Mouse (Mus musculus) liver, embryonic 14.5 days (tissue): ENCODE measurements at regions not wholly inside any gene's neighbourhood (a gene's known extent, or its start where the extent isn't known, plus 50 kb on each side); places are given as distances from the start of the nearest gene placed in this dataset.

Experiments
- ATAC-seq: fragments of 200-750 bp; cut with Nextera tagmentation; 2 replicates; pipeline ENCODE4 v1.8.0; 2017; ENCODE audit warnings: moderate number of reproducible peaks, mild to moderate bottlenecking, moderate library complexity; ENCODE audit not compliant: insufficient read depth
- DNase-seq, 3 experiments: peaks; one replicate each; pipeline ENCODE4 v3.0.0-alpha.2; 2012 to 2013; ENCODE audit warnings: low read depth in 3 of 3, low spot score in 3 of 3
- H3K27ac ChIP-seq: fragments of 300-500 bp; sonication (generic); 2 replicates; pipeline ENCODE4 v1.5.1; 2014; ENCODE audit warnings: moderate library complexity, mild to moderate bottlenecking, control low read depth, inconsistent platforms
- H3K27me3 ChIP-seq: fragments of 300-500 bp; sonication (generic); 2 replicates; pipeline ENCODE4 v1.6.1; 2014; ENCODE audit warnings: mild to moderate bottlenecking, low read length, moderate library complexity; ENCODE audit not compliant: control insufficient read depth, insufficient read depth
- H3K36me3 ChIP-seq: fragments of 300-500 bp; sonication (generic); replicated peaks from 2 replicates; pipeline ENCODE4 v1.6.1; 2014; ENCODE audit warnings: low read depth; ENCODE audit not compliant: control insufficient read depth, insufficient read depth
- H3K4me1 ChIP-seq, 2 experiments: fragments of 200-500 bp in 1 of 2; fragments of 300-500 bp in 1 of 2; sonication (generic) in 1 of 2; replicated peaks; 2 replicates each; pipeline ENCODE4 v1.6.1; 2012 to 2014; ENCODE audit warnings: antibody characterized with exemption in 1 of 2, inconsistent platforms in 1 of 2, low read length in 1 of 2; ENCODE audit not compliant: control insufficient read depth in 2 of 2, insufficient read depth in 2 of 2
- H3K4me2 ChIP-seq: fragments of 300-500 bp; sonication (generic); 2 replicates; pipeline ENCODE4 v1.6.1; 2014; ENCODE audit warnings: low read depth, mild to moderate bottlenecking, control low read depth, moderate library complexity
- H3K4me3 ChIP-seq, 2 experiments: fragments of 200-500 bp in 1 of 2; fragments of 300-500 bp in 1 of 2; sonication (generic) in 1 of 2; 2 replicates each; pipeline ENCODE4 v1.5.1; 2012 to 2014; ENCODE audit warnings: low read depth in 2 of 2, low read length in 2 of 2, mild to moderate bottlenecking in 2 of 2, control low read depth in 1 of 2, inconsistent platforms in 1 of 2, moderate library complexity in 1 of 2; ENCODE audit not compliant: insufficient read depth in 1 of 2
- H3K9ac ChIP-seq: fragments of 300-500 bp; sonication (generic); replicated peaks from 2 replicates; pipeline ENCODE4 v1.6.1; 2014; ENCODE audit warnings: mild to moderate bottlenecking, control low read depth, moderate library complexity
- H3K9me3 ChIP-seq: fragments of 300-500 bp; sonication (generic); 2 replicates; pipeline ENCODE4 v1.6.1; 2016; ENCODE audit warnings: low read length, mixed read lengths; ENCODE audit not compliant: control insufficient read depth
- CTCF ChIP-seq: IDR thresholded peaks from 2 replicates; pipeline ENCODE4 v1.5.1; 2016; ENCODE audit warnings: antibody characterized with exemption, low read depth, control low read depth
- EP300 ChIP-seq: IDR thresholded peaks from 2 replicates; pipeline ENCODE4 v1.6.1; 2016; ENCODE audit warnings: antibody characterized with exemption, low read depth
- WGBS: fragments of 180-500 bp; shearing (Covaris S2); extraction: QIAGEN DNeasy Blood & Tissue Kit; methylation state at CpG from one replicate; pipeline ENCODE4 v1.1.7; 2014; ENCODE audit not compliant: insufficient replicate concordance; 5-methylcytosine and 5-hydroxymethylcytosine counted together

DNA sequence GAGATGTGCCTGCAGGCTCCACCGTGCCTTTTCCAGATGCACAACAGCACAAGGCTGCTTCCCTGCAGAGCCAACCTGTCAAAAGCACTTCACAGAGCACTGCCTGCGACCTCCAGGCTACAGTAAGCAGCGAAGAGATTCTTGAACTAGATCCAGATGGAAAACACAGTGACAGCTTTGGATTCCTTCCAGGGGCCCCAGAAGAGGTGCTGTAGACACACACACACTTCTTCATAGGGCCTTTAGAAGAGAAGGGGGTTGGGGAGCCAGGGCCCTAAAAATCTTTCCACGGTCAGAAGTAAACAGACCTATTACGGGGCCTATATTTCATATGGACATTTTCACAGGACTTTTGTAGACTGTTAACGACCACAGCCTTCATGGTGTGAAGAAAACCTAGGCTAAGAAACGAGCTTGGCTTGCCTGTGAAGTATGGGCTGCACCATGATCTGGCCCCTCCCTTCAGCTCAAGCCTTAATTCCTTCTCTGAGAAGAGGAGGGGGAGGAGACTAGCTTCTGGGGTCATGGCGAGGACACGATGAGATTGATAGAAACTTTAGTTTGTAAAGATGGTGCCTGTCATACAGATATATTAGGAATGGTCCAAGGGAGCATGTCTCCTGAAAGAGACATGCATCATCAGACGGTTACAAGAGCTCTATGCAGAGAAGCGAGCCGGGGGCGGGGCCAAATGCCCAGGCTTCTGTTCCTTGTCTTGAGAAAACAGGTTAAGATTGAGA lies 131.1 kb upstream of the Gas1 start:
- Histone ChIP-seq H3K4me1 (no peaks in the 10 kb centered on the region), H3K9me3 (no peaks in the 10 kb centered on the region), H3K36me3 (no peaks in the 10 kb centered on the region), H3K27ac (no peak overlapping the region), H3K4me2 (no peak overlapping the region), H3K4me3 (no peak overlapping the region), H3K9ac (no peak overlapping the region), H3K27me3 (no peaks in the 10 kb centered on the region)
- no peak for DNase-seq
- WGBS = 61% methylated on average over 13 of the region's 13 CpGs
- TF ChIP-seq EP300 (no peak), CTCF (no peak)
- ATAC-seq = no peak

DNA sequence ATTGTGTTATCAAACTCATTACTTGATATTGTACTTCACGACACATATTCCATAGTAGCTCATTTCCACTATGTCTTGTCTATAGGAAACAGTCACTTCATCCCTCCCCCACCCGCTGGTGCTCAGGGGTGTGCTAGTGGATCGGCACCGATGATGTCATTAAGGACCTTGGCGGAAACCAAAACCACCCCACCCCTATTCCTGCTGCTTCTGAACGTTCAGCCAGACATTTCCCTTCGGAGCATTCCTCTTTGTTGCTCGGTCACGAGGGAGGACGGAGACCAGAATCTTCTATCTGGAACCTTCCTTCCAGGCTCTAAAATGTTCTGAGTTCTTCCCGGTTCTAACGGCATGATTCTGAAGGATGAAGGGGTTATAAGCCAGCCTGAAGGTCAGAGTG lies 132.3 kb upstream of the Gas1 start:
- 66% methylated on average over 12 of the region's 12 CpGs for WGBS
- no peak overlapping the region for H3K4me2 ChIP-seq
- no peak for TF ChIP-seq EP300
- TF ChIP-seq CTCF = no peak
- H3K27me3 ChIP-seq = no peaks in the 10 kb centered on the region
- no peak for DNase-seq
- H3K27ac ChIP-seq = no peak overlapping the region
- H3K4me3 ChIP-seq = no peak overlapping the region
- H3K9me3 ChIP-seq = no peaks in the 10 kb centered on the region
- no peak overlapping the region for H3K9ac ChIP-seq
- no peaks in the 10 kb centered on the region for H3K36me3 ChIP-seq
- ATAC-seq = no peak
- H3K4me1 ChIP-seq = no peaks in the 10 kb centered on the region

DNA sequence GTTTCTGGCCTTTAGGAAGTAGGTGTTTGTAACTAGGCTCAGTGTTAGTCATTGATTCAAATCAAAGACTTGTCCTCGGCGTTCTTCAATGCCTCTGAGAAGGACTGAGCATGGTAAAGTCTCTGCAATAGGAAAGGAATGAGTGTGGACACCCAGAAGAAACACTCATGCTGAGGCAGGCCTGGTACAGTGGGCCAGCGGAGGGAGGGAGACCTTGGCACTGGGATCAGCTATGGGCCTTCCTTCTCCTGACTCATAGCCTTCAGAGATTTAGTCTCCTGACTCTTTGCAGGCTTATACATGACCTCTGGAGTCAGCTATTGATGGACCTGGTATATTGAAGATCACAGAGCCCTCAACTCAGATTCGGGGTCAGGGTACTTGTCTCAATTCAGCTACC lies 132.8 kb upstream of the Gas1 start:
- TF ChIP-seq EP300 (no peak), CTCF (no peak)
- H3K27ac ChIP-seq = no peak overlapping the region
- ATAC-seq = no peak
- no peaks in the 10 kb centered on the region for H3K9me3 ChIP-seq
- no peaks in the 10 kb centered on the region for H3K36me3 ChIP-seq
- H3K27me3 ChIP-seq = no peaks in the 10 kb centered on the region
- no peak overlapping the region for H3K4me2 ChIP-seq
- 56% methylated on average over 4 of the region's 4 CpGs for WGBS
- no peak overlapping the region for H3K9ac ChIP-seq
- no peaks in the 10 kb centered on the region for H3K4me1 ChIP-seq
- DNase-seq = no peak
- H3K4me3 ChIP-seq = no peak overlapping the region

DNA sequence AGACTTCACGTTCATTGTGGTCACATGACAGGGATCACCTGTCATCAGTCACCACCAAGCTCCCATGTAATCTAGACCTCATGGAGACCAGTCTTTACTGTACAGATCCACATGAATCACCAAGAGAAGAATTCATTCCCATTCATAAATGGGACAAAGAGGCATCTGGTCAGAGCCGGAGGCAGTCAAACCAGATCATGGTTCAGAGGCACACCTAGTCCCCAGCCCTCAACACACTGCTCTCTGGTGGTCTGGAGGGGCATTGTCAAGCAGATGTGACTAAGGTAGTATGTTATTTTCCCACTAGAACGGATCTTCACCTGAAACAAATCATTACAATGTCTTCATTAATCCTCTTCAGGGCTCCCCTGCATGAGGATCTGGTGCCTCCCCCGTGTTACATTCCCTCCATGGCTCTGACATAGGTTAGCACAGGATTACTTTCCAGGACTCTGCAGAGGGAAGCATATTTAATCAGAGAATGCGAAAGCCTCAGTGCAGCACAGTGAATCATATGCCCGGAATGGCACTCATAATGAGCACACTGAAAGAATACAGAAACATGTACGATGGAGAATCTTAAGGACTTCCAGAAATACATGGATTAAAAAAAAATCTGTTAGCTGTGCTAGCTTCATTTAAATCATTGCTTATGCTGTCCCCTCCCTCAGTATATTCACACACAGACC lies 135.4 kb upstream of the Gas1 start:
- no peak overlapping the region for H3K4me3 ChIP-seq
- H3K9me3 ChIP-seq = no peaks in the 10 kb centered on the region
- H3K27me3 ChIP-seq = no peaks in the 10 kb centered on the region
- H3K4me1 ChIP-seq = no peaks in the 10 kb centered on the region
- WGBS = 54% methylated on average over 7 of the region's 7 CpGs
- no peaks in the 10 kb centered on the region for H3K36me3 ChIP-seq
- no peak overlapping the region for H3K4me2 ChIP-seq
- ATAC-seq (no peak), DNase-seq (no peak)
- no peak overlapping the region for H3K9ac ChIP-seq
- H3K27ac ChIP-seq = no peak overlapping the region
- no peak for TF ChIP-seq EP300
- TF ChIP-seq CTCF = peak; percentile 15; the same call in 1 of the 2 replicates

DNA sequence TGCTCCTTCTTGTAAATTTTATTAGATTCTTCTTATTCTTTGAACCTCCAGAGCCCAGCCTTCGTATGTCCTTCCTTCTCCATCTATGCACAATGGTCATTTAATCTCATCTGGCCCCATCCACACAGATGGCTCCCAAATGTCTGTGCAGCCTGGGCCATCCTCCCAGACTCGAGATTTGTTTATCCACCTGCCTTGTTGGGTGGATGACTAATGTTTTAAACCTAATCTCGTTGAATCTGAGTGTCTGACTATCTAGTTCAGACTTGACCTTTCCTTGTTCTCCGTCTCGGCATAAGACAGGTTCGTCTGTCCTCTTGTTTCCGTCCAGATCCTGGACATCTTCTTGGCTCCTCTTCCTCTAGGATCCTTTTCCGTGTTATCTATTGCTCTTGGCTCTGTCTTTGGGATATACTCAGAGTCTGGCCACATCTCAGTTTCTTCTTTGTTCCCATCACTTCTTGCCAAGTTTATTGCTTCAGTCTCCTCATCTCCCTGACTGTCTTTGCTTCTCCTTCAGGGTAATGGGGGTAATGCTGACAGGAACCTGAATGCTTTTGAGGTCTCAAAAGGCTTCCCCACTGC lies 141.4 kb upstream of the Gas1 start:
- WGBS = 58% methylated on average over 8 of the region's 8 CpGs
- no peak overlapping the region for H3K4me2 ChIP-seq
- no peaks in the 10 kb centered on the region for H3K4me1 ChIP-seq
- H3K27me3 ChIP-seq = no peaks in the 10 kb centered on the region
- DNase-seq = no peak
- no peaks in the 10 kb centered on the region for H3K9me3 ChIP-seq
- no peak overlapping the region for H3K27ac ChIP-seq
- no peak overlapping the region for H3K9ac ChIP-seq
- H3K4me3 ChIP-seq = no peak overlapping the region
- TF ChIP-seq CTCF (no peak), EP300 (no peak)
- no peaks in the 10 kb centered on the region for H3K36me3 ChIP-seq
- no peak for ATAC-seq
